Mouse (Mus musculus) layer of hippocampus, adult 18-20 months (tissue): ENCODE data around the gene Dync1li1. TPM values are rescaled to one million over a fixed set of nuclear protein-coding genes. Genes with fewer than 3 reads are reported as not detected.
"Not testable (repeated sequence)": the region's sequence is repeated elsewhere in the genome, so short reads cannot be mapped to it uniquely, and the experiment has no call there.

Experiments
- DNase-seq, 2 experiments: peaks; one replicate each; pipeline ENCODE4 v3.0.0; 2022; ENCODE audit warnings: low spot score in 2 of 2
- total RNA-seq, 2 experiments: library from RNA; stranded (reverse); gene quantifications; 2 replicates each; pipeline ENCODE4 v1.2.3; 2021

Gene Dync1li1
- total RNA-seq, 2 experiments from 2014 or later = 97.0 to 99.2 TPM

- DNase-seq = peak in 1 of 2 experiments; percentile 37
These were observed 15.7 kb upstream of the Dync1li1 start for GRCm38 (mm10) chr9:114672703-114673561.

GRCm38 (mm10) chr9:114673626-114674025 is 15.0 kb upstream of the Dync1li1 start:
- DNase-seq = no peak

GRCm38 (mm10) chr9:114678576-114678975 is 10.0 kb upstream of the Dync1li1 start:
- no peak for DNase-seq

- no peak for DNase-seq
These were observed 8.6 kb upstream of the Dync1li1 start for GRCm38 (mm10) chr9:114679944-114680343.

GRCm38 (mm10) chr9:114680531-114680930 is 8.1 kb upstream of the Dync1li1 start:
- DNase-seq = no peak

- DNase-seq = no peak
These were observed 6.4 kb upstream of the Dync1li1 start for GRCm38 (mm10) chr9:114682193-114682592.

GRCm38 (mm10) chr9:114686245-114686644 is 2.3 kb upstream of the Dync1li1 start:
- no peak for DNase-seq

GRCm38 (mm10) chr9:114687639-114688038 is 951 bp upstream of the Dync1li1 start:
- DNase-seq = no peak

GRCm38 (mm10) chr9:114688953-114689407 is 390 bp downstream of the Dync1li1 start:
- DNase-seq = peak in 1 of 2 experiments; percentile 37

GRCm38 (mm10) chr9:114690119-114690601 is 1.6 kb downstream of the Dync1li1 start:
- no peak for DNase-seq

GRCm38 (mm10) chr9:114691112-114691511 is 2.5 kb downstream of the Dync1li1 start:
- no peak for DNase-seq

- DNase-seq = not testable (repeated sequence)
These were observed 7.1 kb downstream of the Dync1li1 start for GRCm38 (mm10) chr9:114695662-114696061.

GRCm38 (mm10) chr9:114697072-114697471 is 8.5 kb downstream of the Dync1li1 start:
- DNase-seq = peak; percentile 30 to 50

GRCm38 (mm10) chr9:114697926-114698325 is 9.3 kb downstream of the Dync1li1 start:
- DNase-seq = no peak

GRCm38 (mm10) chr9:114699262-114699661 is 10.7 kb downstream of the Dync1li1 start:
- DNase-seq = no peak

GRCm38 (mm10) chr9:114699882-114700665 is 11.5 kb downstream of the Dync1li1 start:
- no peak for DNase-seq

- DNase-seq = no peak
These were observed 12.4 kb downstream of the Dync1li1 start for GRCm38 (mm10) chr9:114701031-114701430.

GRCm38 (mm10) chr9:114701921-114702320 is 13.3 kb downstream of the Dync1li1 start:
- DNase-seq = no peak

- DNase-seq = no peak
These were observed 19.2 kb downstream of the Dync1li1 start for GRCm38 (mm10) chr9:114707805-114708204.

- DNase-seq = peak in 1 of 2 experiments; percentile 46
These were observed 21.8 kb downstream of the Dync1li1 start for GRCm38 (mm10) chr9:114710345-114710744.

- no peak for DNase-seq
These were observed 24.9 kb downstream of the Dync1li1 start for GRCm38 (mm10) chr9:114713481-114713880.
